Mouse (Mus musculus) heart, postnatal 0 days (tissue): ENCODE results near the gene Hspd1. TPM values are rescaled to one million over a fixed set of nuclear protein-coding genes. Genes with fewer than 3 reads are reported as not detected.

ENCODE experiments used
- ATAC-seq: fragments of 200-750 bp; cut with Nextera tagmentation; 2 replicates; pipeline ENCODE4 v1.8.0; 2017; ENCODE audit warnings: low read depth, moderate number of reproducible peaks, moderate library complexity; ENCODE audit not compliant: insufficient read depth
- DNase-seq: peaks from one replicate; pipeline ENCODE4 v3.0.0-alpha.2; 2016; ENCODE audit warnings: low spot score
- H3K27ac ChIP-seq: fragments of 300-500 bp; sonication (generic); 2 replicates; pipeline ENCODE4 v1.5.1; 2014; ENCODE audit warnings: low read depth, mild to moderate bottlenecking
- H3K27me3 ChIP-seq: fragments of 300-500 bp; sonication (generic); 2 replicates; pipeline ENCODE4 v1.6.1; 2014; ENCODE audit warnings: low read length, mixed read lengths; ENCODE audit not compliant: control insufficient read depth, insufficient read depth
- H3K36me3 ChIP-seq: fragments of 300-500 bp; sonication (generic); replicated peaks from 2 replicates; pipeline ENCODE4 v1.6.1; 2014; ENCODE audit warnings: low read length, mixed read lengths; ENCODE audit not compliant: control insufficient read depth, insufficient read depth
- H3K4me1 ChIP-seq: fragments of 300-500 bp; sonication (generic); 2 replicates; pipeline ENCODE4 v1.6.1; 2014; ENCODE audit warnings: antibody characterized with exemption; ENCODE audit not compliant: control insufficient read depth, insufficient read depth
- H3K4me2 ChIP-seq: fragments of 300-500 bp; sonication (generic); 2 replicates; pipeline ENCODE4 v1.6.1; 2014; ENCODE audit warnings: low read depth, mild to moderate bottlenecking, low read length, moderate library complexity
- H3K4me3 ChIP-seq: fragments of 300-500 bp; sonication (generic); 2 replicates; pipeline ENCODE4 v1.5.1; 2014; ENCODE audit warnings: low read depth, low read length
- H3K9ac ChIP-seq: fragments of 300-500 bp; sonication (generic); replicated peaks from 2 replicates; pipeline ENCODE4 v1.6.1; 2014; ENCODE audit warnings: low read depth, low read length, mixed read lengths
- H3K9me3 ChIP-seq: fragments of 300-500 bp; sonication (generic); replicated peaks from 2 replicates; pipeline ENCODE4 v1.6.1; 2016; ENCODE audit warnings: low read length; ENCODE audit not compliant: control insufficient read depth
- CTCF ChIP-seq: IDR thresholded peaks from 2 replicates; pipeline ENCODE4 v1.5.1; 2016; ENCODE audit warnings: antibody characterized with exemption, control low read depth, low read depth
- EP300 ChIP-seq: IDR thresholded peaks from 2 replicates; pipeline ENCODE4 v1.6.1; 2016; ENCODE audit warnings: antibody characterized with exemption, low read depth
- WGBS: fragments of 180-500 bp; shearing (Covaris S2); extraction: QIAGEN DNeasy Blood & Tissue Kit; methylation state at CpG from one replicate; pipeline ENCODE4 v1.1.7; 2014; 5-methylcytosine and 5-hydroxymethylcytosine counted together
- polyA plus RNA-seq: library from polyadenylated mRNA; unstranded; fragments of >200 nt; fragmentation: Nextera tagmentation; extraction: Ambion mirVana; gene quantifications from 2 replicates; pipeline ENCODE4 v1.2.1, GENCODE M21; 2015
- total RNA-seq: library from RNA; depleted of rRNA; stranded (reverse); fragments of >200 nt; gene quantifications from 2 replicates; pipeline ENCODE4 v1.2.3, GENCODE M21; 2014; ENCODE audit warnings: low replicate concordance

Hspd1 gene
- total and polyA plus RNA-seq, 2 experiments from 2014 or later, result 139 to 397 TPM

GRCm38 (mm10) chr1:55048841-55049587, 39.0 kb downstream of the Hspd1 start:
- Histone ChIP-seq H3K4me3 (no peak overlapping the region), H3K27me3 (no peaks in the 10 kb centered on the region), H3K27ac (no peak overlapping the region), H3K4me2 (no peak overlapping the region), H3K9ac (no peak overlapping the region), H3K36me3 (no peaks in the 10 kb centered on the region), H3K9me3 (no peaks in the 10 kb centered on the region), H3K4me1 (peaks cover 7% of the 10 kb centered on the region; the same call in 1 of the 2 replicates)
- no peak for ATAC-seq
- TF ChIP-seq EP300 (no peak), CTCF (no peak)
- no peak for DNase-seq
- 55% methylated on average over 4 of the region's 4 CpGs for WGBS

- Histone ChIP-seq H3K27me3 (no peaks in the 10 kb centered on the region), H3K4me2 (no peak overlapping the region), H3K9me3 (peaks cover 7% of the 10 kb centered on the region; the same call in 1 of the 2 replicates), H3K9ac (no peak overlapping the region), H3K36me3 (no peaks in the 10 kb centered on the region), H3K4me3 (no peak overlapping the region), H3K4me1 (no peaks in the 10 kb centered on the region), H3K27ac (no peak overlapping the region)
- ATAC-seq (no peak), DNase-seq (no peak)
- no peak for TF ChIP-seq CTCF
- TF ChIP-seq EP300, result no peak
- 69% methylated on average over 3 of the region's 3 CpGs for WGBS
Measured at GRCm38 (mm10) chr1:55043164-55043563, 44.9 kb downstream of the Hspd1 start.

- no peaks in the 10 kb centered on the region for H3K27me3 ChIP-seq
- no peak overlapping the region for H3K9ac ChIP-seq
- H3K4me2 ChIP-seq, result no peak overlapping the region
- H3K4me3 ChIP-seq, result no peak overlapping the region
- DNase-seq (no peak), ATAC-seq (no peak)
- TF ChIP-seq EP300 (no peak), CTCF (no peak)
- H3K27ac ChIP-seq, result no peak overlapping the region
- 54% methylated on average over 1 of the region's 1 CpGs for WGBS
- no peaks in the 10 kb centered on the region for H3K4me1 ChIP-seq
- no peaks in the 10 kb centered on the region for H3K36me3 ChIP-seq
- H3K9me3 ChIP-seq, result peaks cover 7% of the 10 kb centered on the region; the same call in 1 of the 2 replicates
Measured at GRCm38 (mm10) chr1:55042246-55042645, 45.8 kb downstream of the Hspd1 start.

DNA sequence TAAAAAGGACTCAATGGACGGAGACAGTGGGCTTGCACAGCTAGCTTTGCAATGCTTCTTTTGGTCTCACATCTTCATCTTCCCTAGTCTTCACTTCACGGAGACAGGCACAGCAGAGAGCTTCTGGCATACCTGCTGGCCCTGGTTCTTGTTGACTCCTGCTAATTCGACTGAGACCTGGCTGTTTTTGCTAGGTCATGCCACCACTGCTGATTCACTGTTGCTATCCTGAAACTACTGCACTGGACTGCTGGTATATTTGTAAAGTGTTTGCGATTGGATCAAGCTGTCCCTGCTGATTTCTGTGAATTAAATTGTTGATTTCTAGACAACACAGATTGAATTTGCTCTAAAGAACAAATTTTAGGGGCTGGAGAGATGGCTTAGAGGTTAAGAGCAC, 46.4 kb downstream of the Hspd1 start:
- ATAC-seq, result no peak

DNA sequence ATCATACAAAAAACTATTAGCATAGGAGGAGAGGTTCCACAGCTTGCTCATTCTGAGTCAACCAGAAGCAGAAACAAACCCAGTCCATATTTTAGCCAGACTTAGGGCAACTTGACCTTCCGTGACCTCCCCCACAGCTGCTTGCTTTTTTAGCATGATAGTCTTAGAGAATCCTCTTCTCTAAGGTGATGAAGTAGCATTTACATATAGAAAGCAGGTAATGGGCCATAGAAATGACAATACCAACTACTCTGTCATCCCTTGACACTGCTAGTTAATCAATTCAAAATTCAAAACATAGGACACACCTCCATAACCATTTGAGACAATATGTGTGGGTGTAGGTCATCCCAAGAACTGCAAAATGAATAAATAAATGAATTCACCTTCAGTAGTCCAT, 48.1 kb downstream of the Hspd1 start:
- TF ChIP-seq EP300, result no peak
- no peak for TF ChIP-seq CTCF
- no peak overlapping the region for H3K4me2 ChIP-seq
- H3K27me3 ChIP-seq, result no peaks in the 10 kb centered on the region
- ATAC-seq (no peak), DNase-seq (no peak)
- 86% methylated on average over 1 of the region's 1 CpGs for WGBS
- no peak overlapping the region for H3K9ac ChIP-seq
- H3K4me1 ChIP-seq, result no peaks in the 10 kb centered on the region
- peaks cover 7% of the 10 kb centered on the region; the same call in 1 of the 2 replicates for H3K9me3 ChIP-seq
- no peak overlapping the region for H3K27ac ChIP-seq
- H3K36me3 ChIP-seq, result no peaks in the 10 kb centered on the region
- no peak overlapping the region for H3K4me3 ChIP-seq

More for the DNA sequence above, 46.4 kb downstream of the Hspd1 start:
- Histone ChIP-seq H3K4me2 (no peak overlapping the region), H3K36me3 (no peaks in the 10 kb centered on the region), H3K4me3 (no peak overlapping the region), H3K27me3 (no peaks in the 10 kb centered on the region), H3K27ac (no peak overlapping the region), H3K9me3 (peaks cover 7% of the 10 kb centered on the region; the same call in 1 of the 2 replicates), H3K4me1 (no peaks in the 10 kb centered on the region), H3K9ac (no peak overlapping the region)
- WGBS, result 82% methylated on average over 4 of the region's 4 CpGs
- TF ChIP-seq EP300 (no peak), CTCF (no peak)
- DNase-seq, result no peak
